Mouse (Mus musculus) liver, adult 2 months (tissue): ENCODE data around the gene Frmd4a.

Experiments
- CTCF ChIP-seq: fragments of 200-500 bp; IDR thresholded peaks from 2 replicates; pipeline ENCODE4 v1.5.1; 2011; ENCODE audit warnings: low read depth, low read length, control low read depth
- POLR2A ChIP-seq: fragments of 200-500 bp; IDR thresholded peaks from 2 replicates; pipeline ENCODE4 v1.6.1; 2011; ENCODE audit warnings: low read length, control low read depth; ENCODE audit not compliant: insufficient read depth; ENCODE audit errors: extremely low read depth

GRCm38 (mm10) chr2:4400771-4401596 lies 383.5 kb downstream of the Frmd4a start:
- no peak for TF ChIP-seq CTCF
- no peak for TF ChIP-seq POLR2A
